Mouse (Mus musculus) lung, adult 2 months (tissue): ENCODE data around the gene Tex22. TPM values are rescaled to one million over a fixed set of nuclear protein-coding genes. Genes with fewer than 3 reads are reported as not detected.

ENCODE experiments used
- DNase-seq: peaks from one replicate; pipeline ENCODE4 v3.0.0; 2022
- H3K4me1 ChIP-seq: fragments of 200-500 bp; 2 replicates; pipeline ENCODE4 v1.6.1; 2011; ENCODE audit warnings: low read length; ENCODE audit not compliant: control insufficient read depth, insufficient read depth
- H3K4me3 ChIP-seq: fragments of 200-500 bp; replicated peaks from 2 replicates; pipeline ENCODE3; 2011; ENCODE audit warnings: low read depth, mild to moderate bottlenecking, control low read depth, low read length; ENCODE audit errors: extremely low read depth
- CTCF ChIP-seq: fragments of 200-500 bp; IDR thresholded peaks from 2 replicates; pipeline ENCODE4 v1.5.1; 2011; ENCODE audit warnings: mild to moderate bottlenecking, low read length, control low read depth; ENCODE audit not compliant: insufficient read depth
- POLR2A ChIP-seq: fragments of 200-500 bp; IDR thresholded peaks from 2 replicates; pipeline ENCODE4 v1.6.1; 2011; ENCODE audit warnings: low read depth, mild to moderate bottlenecking, control low read depth, low read length, borderline replicate concordance; ENCODE audit errors: extremely low read depth
- WGBS: fragments of 180-500 bp; shearing (Covaris S2); methylation state at CpG from one replicate; pipeline ENCODE4 v1.1.7; 2018; 5-methylcytosine and 5-hydroxymethylcytosine counted together
- polyA plus RNA-seq: library from polyadenylated mRNA; depleted of rRNA; stranded (reverse); fragments of >200 nt; gene quantifications from 2 replicates; pipeline ENCODE4 v1.2.3, GENCODE M21; 2012; rRNA removed

Gene Tex22
- polyA plus RNA-seq, 1 experiment, result 0.24 TPM

DNA sequence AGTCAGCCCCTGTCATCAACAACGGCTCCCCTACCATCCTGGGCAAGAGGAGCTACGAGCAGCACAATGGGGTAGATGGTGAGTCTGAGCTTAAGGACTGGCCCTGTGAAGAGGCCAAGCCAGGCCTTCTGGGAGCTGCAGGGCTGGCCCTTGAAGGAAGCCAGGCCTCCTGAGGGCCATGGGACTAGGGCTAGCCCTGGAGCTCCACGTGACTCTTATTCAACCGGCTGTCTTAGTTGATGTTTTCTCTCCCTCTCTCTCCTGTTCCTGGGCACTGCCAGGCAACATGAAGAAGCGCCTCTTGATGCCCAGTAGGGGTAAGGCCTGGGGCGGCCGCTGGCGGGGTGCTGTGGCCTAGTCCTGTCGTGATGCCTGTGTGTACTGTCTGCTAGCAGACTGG is 59.0 kb downstream of the Tex22 start:
- Histone ChIP-seq H3K4me1 (peaks cover 30% of the 10 kb centered on the region), H3K4me3 (no peak overlapping the region)
- TF ChIP-seq POLR2A, result no peak
- TF ChIP-seq CTCF, result no peak
- WGBS, result 59% methylated on average over 9 of the region's 9 CpGs
- no peak for DNase-seq

GRCm38 (mm10) chr12:113133861-113134403 is 59.6 kb downstream of the Tex22 start:
- no peak for TF ChIP-seq CTCF
- TF ChIP-seq POLR2A, result no peak
- no peak for DNase-seq
- Histone ChIP-seq H3K4me3 (no peak overlapping the region), H3K4me1 (peaks cover 30% of the 10 kb centered on the region)
- 71% methylated on average over 5 of the region's 5 CpGs for WGBS

DNA sequence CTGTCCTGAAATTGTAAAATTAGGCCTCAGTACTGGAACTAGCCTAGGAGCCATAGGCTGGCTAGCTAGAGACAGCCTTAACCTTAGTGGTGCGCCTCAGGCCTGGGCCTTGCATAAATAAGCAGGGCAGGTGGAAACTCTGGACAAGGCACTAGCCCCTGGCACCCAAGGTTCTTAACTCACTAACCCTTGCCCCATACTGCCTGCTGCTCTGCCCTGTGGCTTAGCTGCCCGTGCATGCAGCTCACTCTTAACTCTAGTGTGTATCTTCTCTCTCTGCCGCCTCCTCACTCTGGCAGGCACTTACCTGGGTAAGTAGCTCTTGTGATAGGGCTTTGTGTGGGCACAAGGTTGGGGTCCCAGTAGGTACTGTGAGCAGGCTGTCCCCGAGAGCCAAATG is 60.2 kb downstream of the Tex22 start:
- H3K4me1 ChIP-seq, result peaks cover 32% of the 10 kb centered on the region
- no peak overlapping the region for H3K4me3 ChIP-seq
- TF ChIP-seq CTCF (no peak), POLR2A (no peak)
- no peak for DNase-seq
- WGBS, result 79% methylated on average over 4 of the region's 4 CpGs

DNA sequence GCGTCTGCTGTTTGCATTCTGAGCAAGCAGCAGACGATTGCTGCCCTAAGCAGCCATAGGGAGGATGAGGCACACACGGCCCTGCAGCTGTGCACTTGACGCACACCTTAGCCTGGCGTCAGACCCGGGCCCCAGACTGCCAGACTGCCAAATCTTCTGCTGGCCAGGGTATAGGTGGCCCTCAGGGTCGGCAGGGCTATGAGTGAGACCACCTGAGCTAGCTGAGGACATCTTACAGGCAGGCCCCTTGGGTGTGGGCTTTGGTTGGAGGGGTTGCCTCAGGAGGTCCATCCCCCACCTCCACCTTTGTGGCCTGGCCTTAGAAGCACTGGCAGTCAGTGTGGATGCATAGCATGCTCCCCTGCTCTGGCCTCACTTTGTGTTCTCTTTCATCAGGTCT is 61.1 kb downstream of the Tex22 start:
- WGBS, result 84% methylated on average over 7 of the region's 7 CpGs
- Histone ChIP-seq H3K4me3 (no peak overlapping the region), H3K4me1 (peaks cover 34% of the 10 kb centered on the region)
- TF ChIP-seq POLR2A (no peak), CTCF (no peak)
- DNase-seq, result no peak

- DNase-seq, result no peak
- TF ChIP-seq POLR2A (no peak), CTCF (no peak)
- Histone ChIP-seq H3K4me3 (no peak overlapping the region), H3K4me1 (peaks cover 34% of the 10 kb centered on the region)
- 75% methylated on average over 17 of the region's 17 CpGs for WGBS
These were observed 62.3 kb downstream of the Tex22 start for GRCm38 (mm10) chr12:113136492-113137020.

DNA sequence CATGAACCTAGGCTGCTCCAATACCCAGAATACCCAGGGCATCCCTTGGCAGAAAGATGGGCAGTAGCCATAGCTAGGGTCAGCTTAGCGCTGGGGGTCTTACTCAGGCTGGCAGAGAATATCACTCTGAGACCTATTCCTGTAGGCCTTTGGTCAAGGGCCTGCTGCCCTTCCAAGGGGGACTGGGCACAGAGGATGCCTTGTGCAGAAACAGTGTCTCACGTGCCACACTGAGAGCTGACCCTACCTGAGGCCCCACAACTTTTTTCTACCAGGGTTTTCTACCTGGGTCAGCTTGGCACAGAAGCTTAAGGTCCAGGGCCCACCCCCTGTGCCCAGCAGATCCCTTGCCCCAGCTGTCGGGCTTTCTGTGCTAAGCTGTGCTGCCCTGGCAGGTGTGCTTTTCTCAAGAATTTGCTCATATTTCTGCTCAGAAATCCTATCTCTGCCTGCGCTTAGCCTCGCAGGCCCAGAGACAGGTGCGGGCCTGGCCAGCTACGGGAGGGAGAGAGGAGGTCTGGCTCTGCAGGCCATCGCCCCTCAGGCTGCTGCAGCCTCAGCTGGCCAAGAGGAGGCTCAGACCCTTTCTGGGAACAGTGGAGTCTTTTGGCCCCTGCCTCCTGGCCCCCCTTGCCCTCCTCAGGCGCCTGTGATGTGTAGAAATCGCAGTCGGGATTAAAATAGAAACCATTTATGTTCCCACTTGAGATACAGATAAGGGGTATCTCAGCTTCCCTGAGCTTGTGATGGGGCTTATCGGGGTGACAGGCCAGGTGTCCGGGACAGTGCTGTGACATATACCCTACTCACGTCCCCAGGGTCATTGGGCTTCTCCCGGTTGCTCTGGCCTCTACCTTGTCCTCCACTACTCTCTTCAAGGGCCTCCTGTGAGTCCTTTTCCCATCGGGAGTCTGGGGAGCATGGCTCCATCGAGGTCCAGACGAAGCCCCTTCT is 63.2 kb downstream of the Tex22 start:
- no peak for TF ChIP-seq CTCF
- no peak for TF ChIP-seq POLR2A
- no peak for DNase-seq
- H3K4me3 ChIP-seq, result no peak overlapping the region
- WGBS, result 75% methylated on average over 18 of the region's 18 CpGs
- peaks cover 24% of the 10 kb centered on the region for H3K4me1 ChIP-seq

DNA sequence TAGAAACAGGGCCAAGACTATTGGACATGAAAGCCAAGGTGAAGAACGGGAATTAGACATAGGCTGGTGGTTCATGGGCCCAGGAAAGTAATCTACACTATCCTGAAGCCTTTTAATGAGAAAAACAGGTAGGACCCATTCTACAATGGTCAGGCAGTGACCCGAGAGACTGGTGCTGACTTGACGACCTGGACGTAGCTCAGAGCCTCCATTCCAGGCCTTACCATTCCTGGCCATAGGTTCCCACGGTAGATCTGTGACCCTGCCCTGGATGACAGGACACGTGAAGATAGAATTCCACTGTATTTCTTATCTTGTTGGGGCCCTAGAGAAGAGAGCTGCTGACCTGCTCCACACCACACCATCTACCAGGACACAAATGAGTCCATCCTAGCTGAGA is 64.0 kb downstream of the Tex22 start:
- peaks cover 19% of the 10 kb centered on the region for H3K4me1 ChIP-seq
- TF ChIP-seq POLR2A, result no peak
- no peak for TF ChIP-seq CTCF
- no peak overlapping the region for H3K4me3 ChIP-seq
- 79% methylated on average over 6 of the region's 6 CpGs for WGBS
- DNase-seq, result no peak

Other genes with a start within 250 kb of the Tex22 start
- gene Cdca4, start 245.1 kb upstream of the Tex22 start, polyA plus RNA-seq, result 17.0 and 21.4 TPM in 2 replicates
- 9.2 and 12.9 TPM in 2 replicates for gene Gpr132, start 206.3 kb upstream of the Tex22 start, polyA plus RNA-seq
- gene Jag2, start 144.7 kb upstream of the Tex22 start, polyA plus RNA-seq, result 54.0 and 62.8 TPM in 2 replicates
- gene Nudt14, start 132.4 kb upstream of the Tex22 start, polyA plus RNA-seq, result 43.4 and 47.4 TPM in 2 replicates
- gene Btbd6, start 98.0 kb upstream of the Tex22 start, polyA plus RNA-seq, result 48.4 and 72.3 TPM in 2 replicates
- gene Brf1, start 73.8 kb upstream of the Tex22 start, polyA plus RNA-seq, result 83.3 and 131 TPM in 2 replicates
- gene Pacs2, start 60.0 kb upstream of the Tex22 start, polyA plus RNA-seq, result 51.8 and 54.8 TPM in 2 replicates
- 77.4 and 85.3 TPM in 2 replicates for gene Mta1, start 23.8 kb downstream of the Tex22 start, polyA plus RNA-seq
- 1,334 and 1,488 TPM in 2 replicates for gene Crip2, start 65.7 kb downstream of the Tex22 start, polyA plus RNA-seq
- 746 and 1,492 TPM in 2 replicates for gene Crip1, start 71.8 kb downstream of the Tex22 start, polyA plus RNA-seq
- gene Tedc1, start 81.9 kb downstream of the Tex22 start, polyA plus RNA-seq, result 2.9 and 4.2 TPM in 2 replicates
- gene Tmem121, start 111.4 kb downstream of the Tex22 start, polyA plus RNA-seq, result 0.52 and 0.60 TPM in 2 replicates